Mouse (Mus musculus) ES-E14 (cell line): ENCODE measurements around the gene Ffar1.

Source experiments
- HCFC1 ChIP-seq: IDR thresholded peaks from 2 replicates; pipeline ENCODE4 v1.6.1; 2012; ENCODE audit warnings: low read length, inconsistent platforms, borderline replicate concordance; ENCODE audit not compliant: insufficient read depth
- MAFK ChIP-seq: IDR thresholded peaks from 2 replicates; pipeline ENCODE4 v1.6.1; 2014; ENCODE audit warnings: mild to moderate bottlenecking, low read depth, low read length, inconsistent platforms; ENCODE audit not compliant: insufficient read depth
- ZC3H11A ChIP-seq: IDR thresholded peaks from 2 replicates; pipeline ENCODE4 v1.6.1; 2012; ENCODE audit warnings: low read depth, mild to moderate bottlenecking, inconsistent platforms, low read length, borderline replicate concordance

GRCm38 (mm10) chr7:30859290-30859634, 2.1 kb downstream of the Ffar1 start:
- no peak for TF ChIP-seq ZC3H11A
- TF ChIP-seq MAFK: no peak
- TF ChIP-seq HCFC1: no peak
